Mouse (Mus musculus): ENCODE data around the gene Peli1.

Gene Peli1

DNA sequence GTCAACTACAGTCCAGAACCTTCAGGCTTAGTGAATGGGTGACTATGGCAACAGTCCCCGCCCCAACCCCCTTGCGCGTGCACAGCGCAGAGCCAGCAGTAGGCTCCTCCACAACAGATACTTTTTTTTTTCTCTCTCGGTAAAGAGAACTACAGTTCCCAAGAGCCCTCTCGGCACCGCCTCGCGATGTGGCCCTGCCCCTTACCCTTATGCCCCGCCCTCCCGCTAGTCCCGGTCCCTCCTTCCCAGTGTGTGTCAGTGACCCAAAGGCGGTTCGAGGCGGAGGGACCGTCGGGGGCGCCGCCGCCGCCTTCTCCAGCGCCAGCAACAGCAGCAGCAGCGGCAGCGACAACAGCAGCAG is at the start of gene Peli1:
TSS of gene Peli1 (plus strand) at position 225 of the 361 bp plus-strand sequence.
- peak; percentile 99 for ATAC-seq (ENCODE audit: insufficient number of reproducible peaks, low FRiP score, low TSS enrichment)

DNA sequence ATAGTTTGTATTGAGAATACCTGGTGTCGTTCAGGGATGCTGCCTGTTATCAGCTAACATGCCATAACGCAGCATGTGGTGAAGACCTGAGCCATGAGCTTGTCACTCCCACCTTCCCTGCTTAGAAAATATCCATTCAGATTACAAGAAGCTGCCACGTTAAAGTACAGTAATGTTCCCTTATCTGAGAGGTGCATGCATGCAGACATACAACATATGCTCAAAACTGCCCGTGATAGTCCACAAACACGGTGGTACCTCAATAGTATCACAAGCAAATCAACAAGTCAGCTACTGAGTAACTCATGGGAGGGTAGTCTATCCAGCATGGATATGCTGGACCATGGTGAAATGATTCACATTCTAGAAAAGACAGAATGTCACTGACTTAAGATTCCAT is 48.5 kb upstream of the Peli1 start:
- no peak for ATAC-seq (ENCODE audit: insufficient number of reproducible peaks, low FRiP score, low TSS enrichment)

DNA sequence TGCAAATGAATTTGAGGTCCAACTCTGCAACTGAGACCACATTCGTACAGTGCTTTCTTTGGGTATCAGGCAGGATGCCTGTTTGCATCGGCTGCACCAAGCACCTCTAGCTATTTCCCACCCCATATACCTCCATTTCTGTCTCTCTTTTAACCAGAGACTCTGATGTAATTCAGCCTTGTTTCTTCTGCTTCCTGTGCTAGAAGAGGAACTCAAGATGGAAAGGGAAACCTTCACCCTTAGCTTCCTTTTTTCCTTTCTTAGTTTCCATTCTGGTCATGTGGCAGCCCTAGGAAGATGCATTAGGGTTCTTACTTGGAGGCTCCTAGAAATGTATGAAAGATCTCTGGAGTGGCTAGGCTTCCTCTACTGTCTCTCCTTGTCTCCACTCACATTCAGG is 44.9 kb upstream of the Peli1 start:
- no peak for ATAC-seq (ENCODE audit: insufficient number of reproducible peaks, low FRiP score, low TSS enrichment)

DNA sequence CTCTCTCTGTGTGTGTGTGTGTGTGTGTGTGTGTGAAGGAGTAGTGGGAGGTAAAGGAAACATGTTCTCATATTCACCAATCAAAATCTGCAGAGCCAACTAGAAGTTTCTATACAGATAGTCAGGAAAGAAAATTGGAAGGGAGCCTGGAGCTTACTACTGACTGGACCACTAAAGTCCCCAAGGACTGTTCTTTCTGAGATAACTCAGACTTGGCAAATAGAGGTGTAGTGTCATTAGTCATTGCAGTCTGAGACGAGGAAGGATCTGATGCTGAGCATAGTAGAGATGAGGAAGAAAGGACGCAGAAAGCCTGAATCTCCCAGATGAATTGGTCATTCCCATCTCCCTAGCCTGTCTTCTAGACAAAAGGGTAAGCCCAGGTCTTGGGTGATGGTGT is 43.2 kb upstream of the Peli1 start:
- ATAC-seq (ENCODE audit: insufficient number of reproducible peaks, low FRiP score, low TSS enrichment): no peak

GRCm38 (mm10) chr11:21051716-21052115 is 39.4 kb upstream of the Peli1 start:
- no peak for ATAC-seq (ENCODE audit: insufficient number of reproducible peaks, low FRiP score, low TSS enrichment)

GRCm38 (mm10) chr11:21054587-21054986 is 36.5 kb upstream of the Peli1 start:
- no peak for ATAC-seq (ENCODE audit: insufficient number of reproducible peaks, low FRiP score, low TSS enrichment)

GRCm38 (mm10) chr11:21056109-21056850 is 34.8 kb upstream of the Peli1 start:
- ATAC-seq (ENCODE audit: insufficient number of reproducible peaks, low FRiP score, low TSS enrichment): no peak

- no peak for ATAC-seq (ENCODE audit: insufficient number of reproducible peaks, low FRiP score, low TSS enrichment)
These were observed 33.3 kb upstream of the Peli1 start for GRCm38 (mm10) chr11:21057511-21058414.

- ATAC-seq (ENCODE audit: insufficient number of reproducible peaks, low FRiP score, low TSS enrichment): no peak
These were observed 32.7 kb upstream of the Peli1 start for GRCm38 (mm10) chr11:21058415-21058781.

- ATAC-seq (ENCODE audit: insufficient number of reproducible peaks, low FRiP score, low TSS enrichment): no peak
These were observed 30.6 kb upstream of the Peli1 start for GRCm38 (mm10) chr11:21060386-21061074.

- ATAC-seq (ENCODE audit: insufficient number of reproducible peaks, low FRiP score, low TSS enrichment): no peak
These were observed 30.1 kb upstream of the Peli1 start for GRCm38 (mm10) chr11:21061075-21061403.

- ATAC-seq (ENCODE audit: insufficient number of reproducible peaks, low FRiP score, low TSS enrichment): no peak
These were observed 29.7 kb upstream of the Peli1 start for GRCm38 (mm10) chr11:21061431-21061830.

GRCm38 (mm10) chr11:21062071-21062470 is 29.0 kb upstream of the Peli1 start:
- ATAC-seq (ENCODE audit: insufficient number of reproducible peaks, low FRiP score, low TSS enrichment): no peak

GRCm38 (mm10) chr11:21063271-21063670 is 27.8 kb upstream of the Peli1 start:
- no peak for ATAC-seq (ENCODE audit: insufficient number of reproducible peaks, low FRiP score, low TSS enrichment)

DNA sequence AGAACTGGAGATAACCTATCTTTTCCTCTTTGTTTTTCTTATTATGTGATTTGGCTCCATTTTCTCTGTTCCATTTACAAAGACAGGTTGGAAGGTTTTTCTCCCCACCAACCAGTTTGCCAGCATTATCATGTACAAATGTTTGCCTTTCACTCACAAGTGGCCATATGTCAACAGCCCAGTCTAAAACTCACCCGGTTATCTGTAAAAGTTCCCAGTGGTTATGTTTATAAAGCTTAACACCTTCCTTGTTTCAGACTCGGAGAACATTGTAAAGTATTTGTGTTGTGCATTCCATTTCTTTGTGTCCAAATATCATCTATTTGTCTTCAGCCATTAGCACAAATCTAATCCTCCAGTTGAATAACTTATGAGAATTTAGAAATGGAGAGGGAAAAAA is 11.7 kb upstream of the Peli1 start:
- no peak for ATAC-seq (ENCODE audit: insufficient number of reproducible peaks, low FRiP score, low TSS enrichment)

- ATAC-seq (ENCODE audit: insufficient number of reproducible peaks, low FRiP score, low TSS enrichment): no peak
These were observed 11.2 kb upstream of the Peli1 start for GRCm38 (mm10) chr11:21079851-21080362.

- ATAC-seq (ENCODE audit: insufficient number of reproducible peaks, low FRiP score, low TSS enrichment): no peak
These were observed 9.9 kb upstream of the Peli1 start for GRCm38 (mm10) chr11:21081169-21081568.

DNA sequence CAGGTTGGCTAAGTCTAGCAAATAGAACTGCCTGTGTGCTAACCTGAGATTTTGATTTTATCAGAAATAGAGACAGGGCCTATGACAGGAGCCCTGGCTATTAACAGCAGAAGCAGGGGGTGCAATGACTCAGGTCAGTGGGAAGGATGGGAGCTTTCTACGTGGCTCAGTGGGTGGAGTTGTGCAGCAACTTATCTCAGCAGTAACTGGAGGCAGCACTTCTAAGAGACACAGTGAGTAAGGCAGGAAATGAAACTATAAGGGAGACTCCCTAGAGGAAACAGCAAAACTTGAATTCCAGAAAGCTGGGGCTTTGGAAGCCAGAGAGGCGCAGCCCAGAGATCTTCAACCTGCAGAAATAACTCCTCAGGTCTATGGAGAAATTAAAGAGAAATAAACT is 8.4 kb upstream of the Peli1 start:
- no peak for ATAC-seq (ENCODE audit: insufficient number of reproducible peaks, low FRiP score, low TSS enrichment)

DNA sequence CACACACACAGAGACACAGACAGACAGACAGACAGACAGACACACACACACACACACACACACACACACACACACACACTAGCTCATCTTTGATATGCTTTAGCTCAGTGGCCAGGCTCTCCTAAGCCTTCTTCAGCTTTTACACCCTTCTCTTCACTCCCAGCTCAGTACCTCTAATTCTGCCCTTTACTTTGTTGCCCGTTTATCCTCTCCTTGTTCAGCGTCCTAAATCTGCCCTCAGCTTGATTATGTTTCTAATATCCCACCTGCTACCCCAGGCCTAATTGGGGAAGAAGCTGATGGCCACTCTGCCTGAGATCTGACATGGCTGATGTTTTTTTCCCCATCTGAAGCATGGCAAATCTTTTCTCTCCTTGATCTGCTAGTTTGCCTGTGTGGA is 2.7 kb upstream of the Peli1 start:
- ATAC-seq (ENCODE audit: insufficient number of reproducible peaks, low FRiP score, low TSS enrichment): no peak

DNA sequence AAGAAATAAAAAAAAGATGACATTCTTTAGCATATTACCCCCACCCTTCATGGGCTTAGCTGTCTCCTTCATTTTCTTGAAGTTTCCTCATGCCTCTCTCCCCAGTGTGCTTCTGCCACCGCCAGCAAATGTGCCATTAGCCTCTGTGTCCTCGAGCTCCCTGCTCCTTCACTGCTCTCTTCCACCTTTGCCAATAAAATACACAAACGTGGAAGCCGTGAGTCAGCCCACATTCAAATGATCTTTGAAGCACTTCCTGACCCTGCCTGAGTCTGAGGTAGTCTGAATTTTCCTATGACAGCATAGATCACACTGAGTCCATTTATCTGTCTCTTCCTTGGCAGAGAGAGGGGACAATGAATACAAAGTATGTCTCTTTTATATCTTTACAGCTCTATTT is 1.5 kb upstream of the Peli1 start:
- ATAC-seq (ENCODE audit: insufficient number of reproducible peaks, low FRiP score, low TSS enrichment): no peak
